8 mouse cellular contexts compared by ENCODE assay signal in the genomic region with DNA sequence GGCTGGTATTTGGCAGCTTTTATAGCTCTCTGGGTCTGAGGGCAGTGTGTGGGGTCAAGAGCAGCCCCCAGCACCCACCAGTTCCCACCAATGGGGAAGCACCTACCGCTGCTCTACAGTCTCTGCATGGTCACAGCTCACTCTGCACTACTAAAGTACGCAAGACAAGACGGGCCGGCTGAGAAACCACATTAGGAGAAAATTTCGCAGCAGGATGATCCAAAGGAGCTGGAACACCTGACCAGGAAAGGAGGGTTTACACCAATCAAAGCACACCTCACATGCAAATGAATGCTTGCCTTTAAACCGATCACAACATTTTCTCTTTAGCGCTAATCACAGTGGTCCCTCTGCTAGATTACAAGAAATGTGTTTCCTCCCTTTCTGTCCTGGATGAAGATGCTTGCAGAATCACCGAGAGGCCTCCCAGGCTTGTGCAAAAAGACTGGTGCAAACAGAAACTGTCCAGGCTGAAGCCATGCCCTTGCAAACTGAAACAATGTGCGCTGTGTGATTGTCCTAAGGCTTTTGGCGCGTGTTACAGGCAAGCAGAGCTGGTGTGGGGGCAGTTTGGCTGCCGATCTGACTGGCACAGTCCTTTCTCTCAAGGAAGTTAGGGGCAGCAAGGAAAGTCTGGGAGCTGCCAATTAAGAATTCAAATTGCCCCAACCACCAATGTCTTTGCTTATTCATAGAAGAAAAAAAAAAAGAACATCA. TPM values are rescaled to one million over a fixed set of nuclear protein-coding genes. Genes with fewer than 3 reads are reported as not detected.
DNase-seq lines count a peak whose midpoint lies in the region; ATAC-seq and TF ChIP-seq lines count a peak whose summit lies in the region.

No protein-coding gene starts in this region.

- H3K4me2 ChIP-seq in hindbrain, embryonic 12.5 days (replicated peaks), result peak overlapping the region; percentile 39
- H3K4me2 ChIP-seq in midbrain, embryonic 14.5 days (ENCODE audit: low read length), result peak overlapping the region; percentile 32

- ATAC-seq in hindbrain, embryonic 12.5 days (ENCODE audit: low FRiP score), result no peak
- ATAC-seq in midbrain, embryonic 14.5 days (ENCODE audit: low FRiP score, low TSS enrichment), result no peak

- peak overlapping the region; percentile 4 for H3K4me3 ChIP-seq in cerebellum, adult 2 months (replicated peaks; ENCODE audit: insufficient read depth, low read depth, low read length)
- 0 out of 2 replicates have a peak overlapping the region, but pooled peaks have one; percentile 3 for H3K4me3 ChIP-seq in hindbrain, embryonic 12.5 days
- H3K4me3 ChIP-seq in midbrain, embryonic 14.5 days (replicated peaks; ENCODE audit: low read depth, low read length), result no peak overlapping the region

- DNase-seq in cerebellum, adult 2 months, result no peak
- DNase-seq in cerebellum, postnatal 14 days, result no peak
- peak; percentile 2 to 4 for DNase-seq in left cerebral cortex, postnatal 14 days (ENCODE audit: low spot score in 2 of 2)
- DNase-seq in left cerebral cortex, postnatal 4 days, result no peak
- no peak for DNase-seq in midbrain, embryonic 14.5 days
- no peak for DNase-seq in adrenal gland, postnatal 36 days
- no peak for DNase-seq in adrenal gland, postnatal 10 days

- no peak for TF ChIP-seq POLR2A in cerebellum, adult 2 months (IDR thresholded peaks at IDR 0.05; ENCODE audit: borderline replicate concordance, insufficient read depth, low read length)

- no peaks in the 10 kb centered on the region for H3K36me3 ChIP-seq in hindbrain, embryonic 12.5 days
- H3K36me3 ChIP-seq in midbrain, embryonic 14.5 days (ENCODE audit: control insufficient read depth, insufficient read depth, low read length), result no peaks in the 10 kb centered on the region

- H3K4me1 ChIP-seq in cerebellum, adult 2 months (ENCODE audit: control insufficient read depth, insufficient read depth, low read length), result no peaks in the 10 kb centered on the region; the same call in 1 of the 2 replicates
- H3K4me1 ChIP-seq in hindbrain, embryonic 12.5 days, result 0 out of 2 replicates have a peak, but pooled peaks cover 5% of the 10 kb centered on the region
- H3K4me1 ChIP-seq in midbrain, embryonic 14.5 days (ENCODE audit: control insufficient read depth, insufficient read depth, low read length), result no peaks in the 10 kb centered on the region; the same call in 1 of the 2 replicates

- H3K27me3 ChIP-seq in cerebellum, adult 2 months (ENCODE audit: control insufficient read depth, insufficient read depth, low read length), result no peaks in the 10 kb centered on the region; the same call in 1 of the 2 replicates
- H3K27me3 ChIP-seq in hindbrain, embryonic 12.5 days, result peaks cover 46% of the 10 kb centered on the region
- H3K27me3 ChIP-seq in midbrain, embryonic 14.5 days (ENCODE audit: control insufficient read depth, insufficient read depth, low read length), result peaks cover 36% of the 10 kb centered on the region

- no peak for TF ChIP-seq CTCF in cerebellum, adult 2 months (IDR thresholded peaks at IDR 0.05; ENCODE audit: borderline replicate concordance, insufficient read depth, low read depth, low read length)

- WGBS in cerebellum, adult 2 months, result 21% methylated on average over 12 of the region's 12 CpGs
- WGBS in hindbrain, embryonic 12.5 days, result 14% methylated on average over 12 of the region's 12 CpGs
- WGBS in midbrain, embryonic 14.5 days, result 11% methylated on average over 12 of the region's 12 CpGs

- H3K9me3 ChIP-seq in hindbrain, embryonic 12.5 days (replicated peaks), result no peaks in the 10 kb centered on the region
- H3K9me3 ChIP-seq in midbrain, embryonic 14.5 days (ENCODE audit: control insufficient read depth, low read length), result no peaks in the 10 kb centered on the region

- H3K27ac ChIP-seq in cerebellum, adult 2 months (ENCODE audit: insufficient read depth, low read length), result no peak overlapping the region
- no peak overlapping the region; the same call in 1 of the 2 replicates for H3K27ac ChIP-seq in hindbrain, embryonic 12.5 days
- H3K27ac ChIP-seq in midbrain, embryonic 14.5 days (replicated peaks; ENCODE audit: low read depth, low read length), result no peak overlapping the region

- intact Hi-C loops in left cerebral cortex, postnatal 14 days (cut with DNase I), result no loop called here
- intact Hi-C loops in left cerebral cortex, postnatal 4 days (cut with DNase I), result loop anchor here (10.0 kb wide), 1 partner anchor 347 kb away; the partner anchor contains the start of gene Zfp40

- H3K9ac ChIP-seq in hindbrain, embryonic 12.5 days, result no peak overlapping the region
- no peak overlapping the region for H3K9ac ChIP-seq in midbrain, embryonic 14.5 days (replicated peaks; ENCODE audit: low read length)

RNA-seq across cellular contexts. Expression of gene Zfp213, which starts 21.9 kb away (rescaled TPM):
- polyA plus RNA-seq in cerebellum, adult 2 months (2012; rRNA removed), result 9.2 and 9.5 TPM in 2 replicates
- total RNA-seq in left cerebral cortex, postnatal 14 days (2021), result 1 to 10 TPM; 6.6 to 6.8 TPM
- 1 to 10 TPM; 6.4 to 7.3 TPM for total RNA-seq in left cerebral cortex, postnatal 4 days (2021)
- polyA plus RNA-seq in hindbrain, embryonic 12.5 days (2016; fragmentation: Nextera tagmentation; extraction: Ambion mirVana), result 20.8 and 21.3 TPM in 2 replicates
- polyA plus RNA-seq in midbrain, embryonic 14.5 days (2014; fragmentation: Nextera tagmentation; extraction: Ambion mirVana), result 16.8 and 19.1 TPM in 2 replicates
- total RNA-seq in adrenal gland, postnatal 36 days (2021), result 10 to 100 TPM; 10.3 to 12.1 TPM
- 1 to 10 TPM; 7.9 to 8.0 TPM for total RNA-seq in adrenal gland, postnatal 10 days (2021)

RNA-seq across cellular contexts. Expression of gene Zfp13, which starts 57.1 kb away (rescaled TPM):
- polyA plus RNA-seq in cerebellum, adult 2 months (2012; rRNA removed), result 25.6 and 27.2 TPM in 2 replicates
- total RNA-seq in left cerebral cortex, postnatal 14 days (2021), result 10 to 100 TPM; 28.3 to 29.0 TPM
- 10 to 100 TPM; 42.1 to 42.4 TPM for total RNA-seq in left cerebral cortex, postnatal 4 days (2021)
- polyA plus RNA-seq in hindbrain, embryonic 12.5 days (2016; fragmentation: Nextera tagmentation; extraction: Ambion mirVana), result 24.9 and 26.1 TPM in 2 replicates
- polyA plus RNA-seq in midbrain, embryonic 14.5 days (2014; fragmentation: Nextera tagmentation; extraction: Ambion mirVana), result 24.8 and 31.4 TPM in 2 replicates
- total RNA-seq in adrenal gland, postnatal 36 days (2021), result 10 to 100 TPM in 1 of 2 experiments, 1 to 10 TPM in 1; 7.0 to 11.4 TPM
- 10 to 100 TPM; 10.6 to 12.5 TPM for total RNA-seq in adrenal gland, postnatal 10 days (2021)

RNA-seq across cellular contexts. Expression of gene Zscan10, which starts 58.5 kb away (rescaled TPM):
- 0.13 and 0.16 TPM in 2 replicates for polyA plus RNA-seq in cerebellum, adult 2 months (2012; rRNA removed)
- total RNA-seq in left cerebral cortex, postnatal 14 days (2021), result not detected
- total RNA-seq in left cerebral cortex, postnatal 4 days (2021), result not detected
- 0.46 and 0.93 TPM in 2 replicates for polyA plus RNA-seq in hindbrain, embryonic 12.5 days (2016; fragmentation: Nextera tagmentation; extraction: Ambion mirVana)
- not detected in 2 replicates for polyA plus RNA-seq in midbrain, embryonic 14.5 days (2014; fragmentation: Nextera tagmentation; extraction: Ambion mirVana)
- not detected for total RNA-seq in adrenal gland, postnatal 36 days (2021)
- total RNA-seq in adrenal gland, postnatal 10 days (2021), result not detected

Comparison
In these comparisons a context has a peak if more than half of its experiments do, and no peak if none do; other contexts are left out.
1. DNase-seq: peak in left cerebral cortex, postnatal 14 days (2 of 2); none in cerebellum, adult 2 months (0 of 2), cerebellum, postnatal 14 days (0 of 2), left cerebral cortex, postnatal 4 days (single experiment), midbrain, embryonic 14.5 days (single experiment), adrenal gland, postnatal 36 days (0 of 2) and adrenal gland, postnatal 10 days (single experiment).